Mouse (Mus musculus) testis, adult 2 months (tissue): Measurements from ENCODE around the gene Pi4kb. TPM values are rescaled to one million over a fixed set of nuclear protein-coding genes. Genes with fewer than 3 reads are reported as not detected.

ENCODE experiments used
- H3K27ac ChIP-seq: fragments of 200-500 bp; 2 replicates; pipeline ENCODE4 v1.5.1; 2012; ENCODE audit warnings: low read depth, low read length; ENCODE audit not compliant: control insufficient read depth, insufficient read depth
- H3K27me3 ChIP-seq: fragments of 200-500 bp; 2 replicates; pipeline ENCODE4 v1.6.1; 2012; ENCODE audit warnings: mild to moderate bottlenecking, low read length, moderate library complexity; ENCODE audit not compliant: control insufficient read depth, insufficient read depth
- H3K36me3 ChIP-seq: fragments of 200-500 bp; 2 replicates; pipeline ENCODE4 v1.6.1; 2012; ENCODE audit warnings: mild to moderate bottlenecking, low read length; ENCODE audit not compliant: control insufficient read depth, insufficient read depth
- H3K4me1 ChIP-seq: fragments of 200-500 bp; 2 replicates; pipeline ENCODE4 v1.6.1; 2012; ENCODE audit warnings: low read length; ENCODE audit not compliant: control insufficient read depth, insufficient read depth
- H3K4me3 ChIP-seq: fragments of 200-500 bp; 2 replicates; pipeline ENCODE4 v1.5.1; 2012; ENCODE audit warnings: low read depth, mild to moderate bottlenecking, low read length, moderate library complexity, mixed read lengths; ENCODE audit not compliant: control insufficient read depth
- CTCF ChIP-seq: fragments of 200-500 bp; IDR thresholded peaks from 2 replicates; pipeline ENCODE4 v1.5.1; 2012; ENCODE audit warnings: low read depth, mild to moderate bottlenecking, inconsistent platforms, low read length, moderate library complexity; ENCODE audit not compliant: control insufficient read depth, insufficient read depth, insufficient replicate concordance
- POLR2A ChIP-seq: fragments of 200-500 bp; IDR thresholded peaks from 2 replicates; pipeline ENCODE4 v1.6.1; 2012; ENCODE audit warnings: low read depth, mild to moderate bottlenecking, inconsistent platforms, low read length, moderate library complexity; ENCODE audit not compliant: control insufficient read depth
- polyA plus RNA-seq: library from polyadenylated mRNA; depleted of rRNA; stranded (reverse); fragments of >200 nt; gene quantifications from 2 replicates; pipeline ENCODE4 v1.2.3, GENCODE M21; 2012

Gene Pi4kb
- polyA plus RNA-seq, 1 experiment = 24.1 TPM

GRCm38 (mm10) chr3:94973620-94974019 is 911 bp upstream of the Pi4kb start:
- TF ChIP-seq CTCF = no peak
- TF ChIP-seq POLR2A = no peak
- no peaks in the 10 kb centered on the region; the same call in 1 of the 2 replicates for H3K36me3 ChIP-seq
- peak overlapping the region; percentile 88; the same call in 1 of the 2 replicates for H3K4me3 ChIP-seq
- H3K4me1 ChIP-seq = peaks cover 5% of the 10 kb centered on the region
- H3K27ac ChIP-seq = peak overlapping the region; percentile 97
- H3K27me3 ChIP-seq = no peaks in the 10 kb centered on the region

GRCm38 (mm10) chr3:94974026-94974527 is 454 bp upstream of the Pi4kb start:
- H3K36me3 ChIP-seq = no peaks in the 10 kb centered on the region; the same call in 1 of the 2 replicates
- peak overlapping the region; percentile 88 for H3K4me3 ChIP-seq
- no peak for TF ChIP-seq POLR2A
- H3K27me3 ChIP-seq = no peaks in the 10 kb centered on the region
- H3K4me1 ChIP-seq = peaks cover 5% of the 10 kb centered on the region
- H3K27ac ChIP-seq = peak overlapping the region; percentile 97

GRCm38 (mm10) chr3:94984312-94984711 is 9.8 kb downstream of the Pi4kb start:
- TF ChIP-seq CTCF = no peak
- no peak for TF ChIP-seq POLR2A
- peaks cover 7% of the 10 kb centered on the region for H3K36me3 ChIP-seq
- no peak overlapping the region for H3K4me3 ChIP-seq
- H3K27ac ChIP-seq = no peak overlapping the region
- no peaks in the 10 kb centered on the region for H3K27me3 ChIP-seq
- no peaks in the 10 kb centered on the region; the same call in 1 of the 2 replicates for H3K4me1 ChIP-seq

GRCm38 (mm10) chr3:94985513-94985912 is 11.0 kb downstream of the Pi4kb start:
- H3K27me3 ChIP-seq = no peaks in the 10 kb centered on the region
- H3K27ac ChIP-seq = no peak overlapping the region
- H3K36me3 ChIP-seq = peaks cover 7% of the 10 kb centered on the region
- TF ChIP-seq POLR2A (no peak), CTCF (no peak)
- no peak overlapping the region for H3K4me3 ChIP-seq
- no peaks in the 10 kb centered on the region; the same call in 1 of the 2 replicates for H3K4me1 ChIP-seq

- Histone ChIP-seq H3K4me3 (no peak overlapping the region), H3K4me1 (no peaks in the 10 kb centered on the region; the same call in 1 of the 2 replicates), H3K36me3 (peaks cover 7% of the 10 kb centered on the region), H3K27ac (no peak overlapping the region), H3K27me3 (no peaks in the 10 kb centered on the region)
- TF ChIP-seq CTCF = no peak
- no peak for TF ChIP-seq POLR2A
These were observed 13.0 kb downstream of the Pi4kb start for GRCm38 (mm10) chr3:94987578-94987977.

- TF ChIP-seq CTCF (no peak), POLR2A (no peak)
- Histone ChIP-seq H3K27ac (no peak overlapping the region), H3K4me3 (no peak overlapping the region), H3K27me3 (no peaks in the 10 kb centered on the region), H3K36me3 (peaks cover 6% of the 10 kb centered on the region), H3K4me1 (no peaks in the 10 kb centered on the region; the same call in 1 of the 2 replicates)
These were observed 14.7 kb downstream of the Pi4kb start for GRCm38 (mm10) chr3:94989159-94989761.

- Histone ChIP-seq H3K4me3 (no peak overlapping the region), H3K4me1 (no peaks in the 10 kb centered on the region), H3K27me3 (no peaks in the 10 kb centered on the region), H3K27ac (no peak overlapping the region), H3K36me3 (peaks cover 8% of the 10 kb centered on the region)
- TF ChIP-seq CTCF (peak; percentile 44; the same call in 1 of the 2 replicates), POLR2A (no peak)
These were observed 22.4 kb downstream of the Pi4kb start for GRCm38 (mm10) chr3:94996946-94997345.
